Mouse (Mus musculus) midbrain, postnatal 0 days (tissue): ENCODE results near the gene St8sia1. TPM values are rescaled to one million over a fixed set of nuclear protein-coding genes. Genes with fewer than 3 reads are reported as not detected.
A peak's percentile ranks its signal among the peaks of the same experiment; 100 is the strongest.

ENCODE experiments used
- ATAC-seq: fragments of 200-750 bp; cut with Nextera tagmentation; 2 replicates; pipeline ENCODE4 v1.8.0; 2017; ENCODE audit warnings: moderate number of reproducible peaks, mild to moderate bottlenecking, moderate TSS enrichment, moderate library complexity; ENCODE audit not compliant: low FRiP score
- DNase-seq: peaks from one replicate; pipeline ENCODE4 v3.0.0-alpha.2; 2015; ENCODE audit warnings: low spot score
- H3K27ac ChIP-seq: fragments of 300-500 bp; sonication (generic); 2 replicates; pipeline ENCODE4 v1.5.1; 2014; ENCODE audit warnings: low read depth, mild to moderate bottlenecking, low read length, mixed read lengths
- H3K27me3 ChIP-seq: fragments of 300-500 bp; sonication (generic); 2 replicates; pipeline ENCODE4 v1.6.1; 2014; ENCODE audit warnings: low read length, control low read depth, mixed read lengths; ENCODE audit not compliant: insufficient read depth
- H3K36me3 ChIP-seq: fragments of 300-500 bp; sonication (generic); 2 replicates; pipeline ENCODE4 v1.6.1; 2014; ENCODE audit warnings: low read length, control low read depth, mixed read lengths; ENCODE audit not compliant: insufficient read depth
- H3K4me1 ChIP-seq: fragments of 300-500 bp; sonication (generic); 2 replicates; pipeline ENCODE4 v1.6.1; 2014; ENCODE audit warnings: mild to moderate bottlenecking, control low read depth, antibody characterized with exemption, low read length, mixed read lengths; ENCODE audit not compliant: insufficient read depth
- H3K4me2 ChIP-seq: fragments of 300-500 bp; sonication (generic); 2 replicates; pipeline ENCODE4 v1.6.1; 2014; ENCODE audit warnings: low read depth, mild to moderate bottlenecking, low read length, mixed read lengths; ENCODE audit not compliant: poor library complexity, severe bottlenecking
- H3K4me3 ChIP-seq: fragments of 300-500 bp; sonication (generic); 2 replicates; pipeline ENCODE4 v1.5.1; 2014; ENCODE audit warnings: low read depth, mild to moderate bottlenecking, low read length, moderate library complexity
- H3K9ac ChIP-seq: fragments of 300-500 bp; sonication (generic); replicated peaks from 2 replicates; pipeline ENCODE4 v1.6.1; 2014; ENCODE audit warnings: mild to moderate bottlenecking, low read length, moderate library complexity, mixed read lengths; ENCODE audit not compliant: poor library complexity, severe bottlenecking
- H3K9me3 ChIP-seq: fragments of 300-500 bp; sonication (generic); 2 replicates; pipeline ENCODE4 v1.6.1; 2016; ENCODE audit warnings: low read length, control low read depth
- CTCF ChIP-seq: IDR thresholded peaks from 2 replicates; pipeline ENCODE4 v1.5.1; 2016; ENCODE audit warnings: antibody characterized with exemption, mild to moderate bottlenecking
- WGBS: fragments of 180-500 bp; shearing (Covaris S2); extraction: QIAGEN DNeasy Blood & Tissue Kit; methylation state at CpG from one replicate; pipeline ENCODE4 v1.1.7; 2014; 5-methylcytosine and 5-hydroxymethylcytosine counted together
- polyA plus RNA-seq: library from polyadenylated mRNA; unstranded; fragments of >200 nt; fragmentation: Nextera tagmentation; extraction: Ambion mirVana; gene quantifications from 2 replicates; pipeline ENCODE4 v1.2.1, GENCODE M21; 2015
- total RNA-seq: library from RNA; depleted of rRNA; stranded (reverse); fragments of >200 nt; gene quantifications from 2 replicates; pipeline ENCODE4 v1.2.3, GENCODE M21; 2014

Gene St8sia1
- total and polyA plus RNA-seq, 2 experiments from 2014 or later, result 4.5 to 17.7 TPM

DNA sequence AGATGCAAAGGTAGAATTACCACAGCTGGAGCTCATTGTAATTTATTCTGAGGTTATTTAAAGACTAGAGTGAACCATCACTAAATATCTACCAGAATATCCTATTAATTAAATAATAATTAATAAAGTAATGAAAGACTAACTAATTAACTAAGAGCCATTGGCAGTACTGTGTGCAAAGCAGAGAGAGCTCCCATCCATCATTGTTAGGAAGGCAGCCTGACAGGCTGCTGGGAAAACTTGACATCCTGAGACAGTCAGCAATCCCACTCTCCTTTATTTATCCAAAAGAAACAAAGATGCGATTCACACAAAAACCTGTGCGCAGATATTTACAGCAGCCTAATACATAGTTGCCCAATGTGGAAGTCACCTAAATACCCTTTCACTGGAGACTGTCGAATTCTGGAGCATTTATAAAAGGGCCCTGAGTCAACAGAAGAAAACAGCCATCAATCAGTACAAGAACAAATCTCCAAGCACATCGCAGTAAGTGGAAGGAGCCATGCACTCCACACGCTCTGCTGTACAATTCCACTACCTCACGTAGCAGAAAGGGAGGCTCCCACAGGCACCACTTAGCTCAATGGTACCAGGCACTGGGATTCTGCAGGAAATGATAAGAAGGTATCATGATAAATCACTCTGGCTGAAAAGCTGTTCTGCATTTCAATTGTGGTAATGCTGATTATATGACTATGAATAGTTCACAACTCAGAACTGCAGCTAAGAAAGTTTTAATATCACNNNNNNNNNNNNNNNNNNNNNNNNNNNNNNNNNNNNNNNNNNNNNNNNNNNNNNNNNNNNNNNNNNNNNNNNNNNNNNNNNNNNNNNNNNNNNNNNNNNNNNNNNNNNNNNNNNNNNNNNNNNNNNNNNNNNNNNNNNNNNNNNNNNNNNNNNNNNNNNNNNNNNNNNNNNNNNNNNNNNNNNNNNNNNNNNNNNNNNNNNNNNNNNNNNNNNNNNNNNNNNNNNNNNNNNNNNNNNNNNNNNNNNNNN lies 15.7 kb upstream of the St8sia1 start:
- Histone ChIP-seq H3K9me3 (no peaks in the 10 kb centered on the region), H3K4me2 (peak overlapping the region; percentile 6; the same call in 1 of the 2 replicates), H3K27ac (peak overlapping the region; percentile 38; the same call in 1 of the 2 replicates), H3K36me3 (no peaks in the 10 kb centered on the region), H3K4me1 (no peaks in the 10 kb centered on the region; the same call in 1 of the 2 replicates), H3K27me3 (no peaks in the 10 kb centered on the region), H3K4me3 (no peak overlapping the region), H3K9ac (no peak overlapping the region; the same call in 1 of the 2 replicates)
- WGBS, result 42% methylated on average over 6 of the region's 6 CpGs
- ATAC-seq, result no peak
- TF ChIP-seq CTCF, result no peak
- peak; percentile 21 for DNase-seq

DNA sequence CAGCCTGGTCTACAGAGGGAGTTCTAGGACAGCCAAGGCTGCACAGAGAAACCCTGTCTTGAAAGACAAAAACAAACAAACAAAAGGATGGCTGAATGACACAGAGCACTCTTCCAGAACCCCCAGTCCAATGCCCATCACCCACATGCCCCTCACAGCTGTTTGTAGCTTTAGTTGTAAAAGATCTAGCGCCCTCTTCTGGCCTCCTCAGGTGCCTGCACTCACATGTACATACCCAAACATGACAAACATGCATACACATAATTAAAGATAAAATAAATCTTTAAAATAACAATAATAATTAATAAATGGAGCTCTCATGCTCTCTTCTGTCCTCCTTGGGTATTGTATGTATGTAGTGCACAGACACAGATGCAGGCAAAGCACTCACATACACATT lies 13.0 kb upstream of the St8sia1 start:
- ATAC-seq (no peak), DNase-seq (no peak)
- Histone ChIP-seq H3K27ac (no peak overlapping the region), H3K4me3 (no peak overlapping the region), H3K27me3 (no peaks in the 10 kb centered on the region), H3K9me3 (no peaks in the 10 kb centered on the region), H3K9ac (no peak overlapping the region), H3K36me3 (no peaks in the 10 kb centered on the region), H3K4me2 (no peak overlapping the region), H3K4me1 (no peaks in the 10 kb centered on the region; the same call in 1 of the 2 replicates)
- TF ChIP-seq CTCF, result peak; percentile 18; the same call in 1 of the 2 replicates
- 50% methylated on average over 1 of the region's 1 CpGs for WGBS

DNA sequence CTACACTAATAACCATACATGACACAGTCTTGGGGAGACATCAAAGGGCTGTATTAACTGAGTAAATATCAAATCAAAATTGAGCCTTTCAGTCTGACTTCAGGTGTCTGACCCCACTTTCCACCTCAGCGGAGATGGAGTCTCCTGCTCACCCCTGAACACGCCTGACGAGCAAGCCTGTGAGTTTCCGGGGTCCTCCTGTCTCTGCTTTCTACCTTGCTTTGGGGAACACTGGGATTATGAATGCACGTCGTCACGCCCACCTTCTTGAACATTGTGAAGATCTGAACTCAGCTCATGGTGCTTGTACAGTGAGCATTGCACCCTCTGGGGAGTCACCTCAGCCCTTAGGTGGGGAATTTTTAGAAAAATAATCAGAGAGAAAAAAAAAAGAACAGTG lies 9.0 kb upstream of the St8sia1 start:
- no peaks in the 10 kb centered on the region for H3K4me1 ChIP-seq
- H3K9me3 ChIP-seq, result no peaks in the 10 kb centered on the region
- DNase-seq (no peak), ATAC-seq (no peak)
- no peak overlapping the region for H3K27ac ChIP-seq
- WGBS, result 85% methylated on average over 7 of the region's 7 CpGs
- H3K36me3 ChIP-seq, result no peaks in the 10 kb centered on the region
- no peak for TF ChIP-seq CTCF
- no peaks in the 10 kb centered on the region for H3K27me3 ChIP-seq
- no peak overlapping the region for H3K9ac ChIP-seq
- no peak overlapping the region for H3K4me3 ChIP-seq
- H3K4me2 ChIP-seq, result no peak overlapping the region

DNA sequence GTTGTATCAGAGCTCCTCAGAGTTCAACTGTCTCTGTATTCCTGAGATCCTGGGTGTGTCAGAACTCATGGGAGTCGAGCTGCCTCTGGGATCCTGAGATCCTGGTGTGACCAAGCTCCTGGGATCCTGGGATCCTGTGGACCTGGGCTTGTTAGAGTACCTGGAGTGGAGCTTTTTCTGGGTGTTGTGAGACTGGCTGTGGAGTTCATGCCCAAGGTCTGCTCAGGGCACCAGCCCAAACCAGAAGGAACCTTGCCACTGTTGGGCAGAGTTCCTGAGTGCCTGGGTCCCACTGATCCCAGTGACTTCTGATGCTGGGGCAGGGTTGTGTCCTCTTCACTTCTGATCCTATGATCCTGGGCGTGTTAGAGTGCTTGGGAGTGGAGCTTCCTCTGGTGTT lies 8.0 kb upstream of the St8sia1 start:
- no peak overlapping the region for H3K27ac ChIP-seq
- no peaks in the 10 kb centered on the region for H3K4me1 ChIP-seq
- no peaks in the 10 kb centered on the region for H3K9me3 ChIP-seq
- ATAC-seq, result no peak
- 67% methylated on average over 2 of the region's 2 CpGs for WGBS
- no peak overlapping the region for H3K4me3 ChIP-seq
- no peak for DNase-seq
- no peaks in the 10 kb centered on the region for H3K27me3 ChIP-seq
- H3K4me2 ChIP-seq, result no peak overlapping the region
- no peak overlapping the region for H3K9ac ChIP-seq
- H3K36me3 ChIP-seq, result no peaks in the 10 kb centered on the region
- TF ChIP-seq CTCF, result no peak

DNA sequence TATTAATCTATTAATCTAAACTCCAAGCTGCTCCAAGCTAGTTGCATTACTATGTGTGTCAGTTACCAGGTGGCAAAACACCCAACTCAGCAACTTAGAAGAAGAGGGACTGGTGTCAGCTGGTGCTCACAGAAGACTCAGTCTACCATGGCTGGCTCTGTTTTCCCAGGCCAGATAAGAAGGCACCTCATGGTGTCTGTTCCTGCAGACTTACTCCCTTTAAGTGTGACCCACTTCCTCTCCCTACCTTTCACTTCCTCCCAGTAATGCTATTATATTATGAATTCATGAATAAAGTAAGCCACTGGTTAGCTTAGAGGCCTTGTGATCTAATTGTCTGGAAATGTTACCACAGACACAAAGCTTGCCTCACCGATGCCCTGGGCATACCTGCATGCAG lies 3.2 kb upstream of the St8sia1 start:
- no peak overlapping the region for H3K27ac ChIP-seq
- no peaks in the 10 kb centered on the region for H3K27me3 ChIP-seq
- H3K36me3 ChIP-seq, result no peaks in the 10 kb centered on the region
- no peak overlapping the region for H3K9ac ChIP-seq
- H3K9me3 ChIP-seq, result no peaks in the 10 kb centered on the region
- ATAC-seq (no peak), DNase-seq (no peak)
- H3K4me2 ChIP-seq, result no peak overlapping the region
- TF ChIP-seq CTCF, result no peak
- H3K4me3 ChIP-seq, result no peak overlapping the region
- 89% methylated on average over 1 of the region's 1 CpGs for WGBS
- peaks cover 4% of the 10 kb centered on the region for H3K4me1 ChIP-seq
